Mouse (Mus musculus) ES-E14 (cell line): ENCODE data around the gene Elob. TPM values are rescaled to one million over a fixed set of nuclear protein-coding genes. Genes with fewer than 3 reads are reported as not detected.
A peak's percentile ranks its signal among the peaks of the same experiment; 100 is the strongest.

Experiments
- DNase-seq: peaks from one replicate; pipeline ENCODE4 v3.0.0-alpha.2; 2013; ENCODE audit warnings: low read depth, low spot score
- H3K27ac ChIP-seq: 2 replicates; pipeline ENCODE4 v1.5.1; 2012; ENCODE audit warnings: low read depth, mild to moderate bottlenecking, low read length, moderate library complexity, mixed read lengths; ENCODE audit not compliant: poor library complexity, insufficient read depth, severe bottlenecking
- H3K36me3 ChIP-seq: 2 replicates; pipeline ENCODE4 v1.6.1; 2012; ENCODE audit warnings: mild to moderate bottlenecking, low read length, moderate library complexity, mixed read lengths; ENCODE audit not compliant: control insufficient read depth, poor library complexity, insufficient read depth, severe bottlenecking
- H3K4me1 ChIP-seq, 2 experiments: fragments of 150-350 bp in 1 of 2; sonication (generic) in 1 of 2; 2 replicates each; pipeline ENCODE4 v1.6.1; 2012; ENCODE audit warnings: low read length in 2 of 2, mild to moderate bottlenecking in 1 of 2, mixed read lengths in 1 of 2; ENCODE audit not compliant: control insufficient read depth in 2 of 2, insufficient read depth in 2 of 2, poor library complexity in 1 of 2
- H3K4me3 ChIP-seq, 2 experiments: fragments of 150-350 bp in 1 of 2; sonication (generic) in 1 of 2; 2 replicates each; pipeline ENCODE4 v1.5.1; 2012; ENCODE audit warnings: low read length in 2 of 2, low read depth in 1 of 2, mild to moderate bottlenecking in 1 of 2, mixed read lengths in 1 of 2; ENCODE audit not compliant: insufficient read depth in 1 of 2, poor library complexity in 1 of 2, severe bottlenecking in 1 of 2
- H3K9ac ChIP-seq: 2 replicates; pipeline ENCODE4 v1.6.1; 2012; ENCODE audit warnings: low read depth, mild to moderate bottlenecking, low read length, mixed read lengths; ENCODE audit not compliant: poor library complexity, insufficient read depth, severe bottlenecking
- H3K9me3 ChIP-seq: fragments of 150-350 bp; sonication (generic); 2 replicates; pipeline ENCODE4 v1.6.1; 2012; ENCODE audit warnings: low read depth, mild to moderate bottlenecking, low read length; ENCODE audit not compliant: control insufficient read depth, insufficient read depth
- CHD2 ChIP-seq: IDR thresholded peaks from 2 replicates; pipeline ENCODE4 v1.6.1; 2014; ENCODE audit warnings: mild to moderate bottlenecking, low read depth, low read length, inconsistent platforms
- HCFC1 ChIP-seq: IDR thresholded peaks from 2 replicates; pipeline ENCODE4 v1.6.1; 2012; ENCODE audit warnings: low read length, inconsistent platforms, borderline replicate concordance; ENCODE audit not compliant: insufficient read depth
- MAFK ChIP-seq: IDR thresholded peaks from 2 replicates; pipeline ENCODE4 v1.6.1; 2014; ENCODE audit warnings: mild to moderate bottlenecking, low read depth, low read length, inconsistent platforms; ENCODE audit not compliant: insufficient read depth
- ZC3H11A ChIP-seq: IDR thresholded peaks from 2 replicates; pipeline ENCODE4 v1.6.1; 2012; ENCODE audit warnings: low read depth, mild to moderate bottlenecking, inconsistent platforms, low read length, borderline replicate concordance
- ZNF384 ChIP-seq: IDR thresholded peaks from 2 replicates; pipeline ENCODE4 v1.6.1; 2012; ENCODE audit warnings: low read depth, low read length, inconsistent platforms
- in situ Hi-C, 2 experiments: fragments of 600-800 bp; cut with MboI; formaldehyde crosslinking; loops; one replicate each; pipeline ENCODE4 v1.15.1; 2025; ENCODE audit warnings: low sequenced_read_pairs in 2 of 2, inconsistent platforms in 1 of 2; ENCODE audit not compliant: unreplicated experiment in 2 of 2
- total RNA-seq: library from RNA; depleted of rRNA; stranded (reverse); fragments of 300-350 nt; gene quantifications from 2 replicates; pipeline ENCODE4 v1.2.3, GENCODE M21; 2012

Elob gene
- total RNA-seq, 1 experiment = 726 TPM

GRCm38 (mm10) chr17:23831201-23831600 is 2.3 kb upstream of the Elob start:
- TF ChIP-seq ZC3H11A (no peak), MAFK (no peak), CHD2 (no peak), ZNF384 (no peak), HCFC1 (no peak)
- Histone ChIP-seq H3K36me3 (peaks cover 7% of the 10 kb centered on the region), H3K4me1 (peaks cover 0 to 15% of the 10 kb centered on the region in 2 experiments; a peak in 2 of 4 replicates), H3K9ac (no peak overlapping the region), H3K27ac (no peak overlapping the region), H3K4me3 (no peak overlapping the region), H3K9me3 (no peaks in the 10 kb centered on the region)
- in situ Hi-C loops = no loop called here
- no peak for DNase-seq

GRCm38 (mm10) chr17:23828271-23829001 is 500 bp downstream of the Elob start:
- in situ Hi-C loops = no loop called here
- no peak for TF ChIP-seq ZNF384
- TF ChIP-seq HCFC1 = 0 out of 2 replicates have a peak, but pooled peaks have one; percentile 14
- H3K9ac ChIP-seq = peak overlapping the region; percentile 84
- no peak for DNase-seq
- no peaks in the 10 kb centered on the region for H3K9me3 ChIP-seq
- peak overlapping the region; percentile 78 for H3K27ac ChIP-seq
- peak overlapping the region; percentile 87 to 94 for H3K4me3 ChIP-seq
- H3K36me3 ChIP-seq = peaks cover 26% of the 10 kb centered on the region
- H3K4me1 ChIP-seq = peaks cover 0 to 7% of the 10 kb centered on the region in 2 experiments; a peak in 2 of 4 replicates

- H3K9ac ChIP-seq = no peak overlapping the region
- in situ Hi-C loops = no loop called here
- H3K9me3 ChIP-seq = no peaks in the 10 kb centered on the region
- no peak for DNase-seq
- H3K4me1 ChIP-seq = peaks cover 0 to 23% of the 10 kb centered on the region in 2 experiments; a peak in 2 of 4 replicates
- peaks cover 54% of the 10 kb centered on the region for H3K36me3 ChIP-seq
- H3K4me3 ChIP-seq = no peak overlapping the region
- TF ChIP-seq HCFC1 (no peak), ZC3H11A (no peak), MAFK (no peak), CHD2 (no peak), ZNF384 (no peak)
- H3K27ac ChIP-seq = no peak overlapping the region
These were observed 3.3 kb downstream of the Elob start for GRCm38 (mm10) chr17:23825591-23825990.

- TF ChIP-seq CHD2 (no peak), HCFC1 (no peak), MAFK (no peak), ZC3H11A (no peak), ZNF384 (no peak)
These were observed 5.3 kb downstream of the Elob start for GRCm38 (mm10) chr17:23823614-23824013.

GRCm38 (mm10) chr17:23823018-23823417 is 5.9 kb downstream of the Elob start:
- H3K4me3 ChIP-seq = peak overlapping the region in 1 of 2 experiments; percentile 42; a peak in 2 of 4 replicates
- DNase-seq = no peak
- peaks cover 0 to 23% of the 10 kb centered on the region in 2 experiments; a peak in 1 of 4 replicates for H3K4me1 ChIP-seq
- in situ Hi-C loops = no loop called here
- no peak for TF ChIP-seq HCFC1
- peaks cover 80% of the 10 kb centered on the region for H3K36me3 ChIP-seq
- H3K27ac ChIP-seq = no peak overlapping the region
- peaks cover 12% of the 10 kb centered on the region; the same call in 1 of the 2 replicates for H3K9me3 ChIP-seq
- H3K9ac ChIP-seq = no peak overlapping the region

More at GRCm38 (mm10) chr17:23823614-23824013, 5.3 kb downstream of the Elob start:
- Histone ChIP-seq H3K4me1 (peaks cover 0 to 23% of the 10 kb centered on the region in 2 experiments; a peak in 1 of 4 replicates), H3K27ac (no peak overlapping the region), H3K4me3 (no peak overlapping the region), H3K9ac (no peak overlapping the region), H3K36me3 (peaks cover 74% of the 10 kb centered on the region), H3K9me3 (peaks cover 9% of the 10 kb centered on the region; the same call in 1 of the 2 replicates)
- DNase-seq = no peak
- in situ Hi-C loops = no loop called here
